In genomic region chr13:91306545-91306944, GRCm38 (mm10) we compare ENCODE assay signal across 27 mouse cellular contexts.
DNase-seq lines count a peak whose midpoint lies in the region; ATAC-seq lines count a peak whose summit lies in the region.
"Had no signal": no experiment of that assay in that cellular context is flagged by ENCODE, and none has a peak within 500 bp of the region (broad histone marks: within the 10 kb centered on the region; RNA-seq: fewer than 3 reads in every experiment).

No protein-coding gene starts in this region.

- H3K36me3 ChIP-seq in splenic B cell, adult 2 months (ENCODE audit: control insufficient read depth, insufficient read depth, low read length, poor library complexity, severe bottlenecking): no peaks in the 10 kb centered on the region
- H3K36me3 ChIP-seq: embryonic facial prominence, embryonic 13.5 days; forebrain, embryonic 12.5 days; hindbrain, embryonic 12.5 days; liver, embryonic 13.5 days; midbrain, embryonic 13.5 days had no signal

- no peaks in the 10 kb centered on the region for H3K27me3 ChIP-seq in splenic B cell, adult 2 months (ENCODE audit: control insufficient read depth, insufficient read depth, low read length, poor library complexity, severe bottlenecking)
- H3K27me3 ChIP-seq: embryonic facial prominence, embryonic 13.5 days; forebrain, embryonic 12.5 days; hindbrain, embryonic 12.5 days; liver, embryonic 13.5 days; midbrain, embryonic 13.5 days had no signal

- DNase-seq in right cerebral cortex, adult 18-20 months: peak; percentile 8
- DNase-seq in right cerebral cortex, postnatal 25 days: no peak
- peak; percentile 3 for DNase-seq in NIH3T3 (ENCODE audit: low read depth)
- DNase-seq in splenic B cell, adult 2 months (ENCODE audit: low read depth, low spot score): peak; percentile 22
- no peak for DNase-seq in spleen, postnatal 10 days (ENCODE audit: low spot score in 2 of 2)
- DNase-seq in adrenal gland, postnatal 36 days: no peak
- DNase-seq: adrenal gland, adult 2 months; cerebellum, adult 11 months; cerebellum, adult 9-10 months; gastrocnemius, postnatal 10 days; heart, postnatal 14 days; kidney, adult 8-10 months; kidney, postnatal 4 days; liver, embryonic 13.5 days; lung, adult 18-20 months; lung, postnatal 4 days; thymus, adult 18-20 months; thymus, postnatal 4 days had no signal

- peak; percentile 12 for ATAC-seq in CD4-positive, CD25-positive, alpha-beta regulatory T cell, adult 4 months
- ATAC-seq in erythroblast, adult 5-6 weeks (replicated peaks; ENCODE audit: low FRiP score, poor library complexity, severe bottlenecking): no peak
- ATAC-seq: hindbrain, postnatal 0 days; intestine, embryonic 16.5 days; lung, postnatal 0 days; midbrain, embryonic 13.5 days had no signal

Comparison
In these comparisons a context has a peak if more than half of its experiments do, and no peak if none do; other contexts are left out.
1. DNase-seq: peak in right cerebral cortex, adult 18-20 months (single experiment), NIH3T3 (single experiment) and splenic B cell, adult 2 months (single experiment); none in right cerebral cortex, postnatal 25 days (single experiment), spleen, postnatal 10 days (0 of 2) and adrenal gland, postnatal 36 days (0 of 2).